Mouse (Mus musculus): Measurements from ENCODE around the gene Itpr2.
A peak's percentile ranks its signal among the peaks of the same experiment; 100 is the strongest.

Itpr2 gene

DNA sequence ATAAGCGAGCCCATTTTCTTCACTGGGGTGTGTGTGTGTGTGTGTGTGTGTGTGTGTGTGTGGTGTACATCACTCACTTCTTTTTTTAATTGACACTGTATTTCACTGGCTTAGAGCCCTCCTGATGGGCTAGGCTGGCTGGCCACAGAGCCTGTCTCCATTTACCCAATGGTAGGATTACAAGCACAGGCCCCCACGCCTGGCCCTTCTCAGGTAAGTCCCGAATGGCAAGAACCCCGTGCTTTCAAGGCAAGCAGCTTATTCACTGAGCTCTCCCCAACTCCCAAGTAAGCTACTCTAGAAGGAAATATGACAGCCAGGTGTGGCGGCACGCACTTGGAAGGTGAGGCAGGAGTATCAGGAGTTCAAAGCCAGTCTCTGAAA, 91.6 kb downstream of the Itpr2 start:
- no peak for DNase-seq

DNA sequence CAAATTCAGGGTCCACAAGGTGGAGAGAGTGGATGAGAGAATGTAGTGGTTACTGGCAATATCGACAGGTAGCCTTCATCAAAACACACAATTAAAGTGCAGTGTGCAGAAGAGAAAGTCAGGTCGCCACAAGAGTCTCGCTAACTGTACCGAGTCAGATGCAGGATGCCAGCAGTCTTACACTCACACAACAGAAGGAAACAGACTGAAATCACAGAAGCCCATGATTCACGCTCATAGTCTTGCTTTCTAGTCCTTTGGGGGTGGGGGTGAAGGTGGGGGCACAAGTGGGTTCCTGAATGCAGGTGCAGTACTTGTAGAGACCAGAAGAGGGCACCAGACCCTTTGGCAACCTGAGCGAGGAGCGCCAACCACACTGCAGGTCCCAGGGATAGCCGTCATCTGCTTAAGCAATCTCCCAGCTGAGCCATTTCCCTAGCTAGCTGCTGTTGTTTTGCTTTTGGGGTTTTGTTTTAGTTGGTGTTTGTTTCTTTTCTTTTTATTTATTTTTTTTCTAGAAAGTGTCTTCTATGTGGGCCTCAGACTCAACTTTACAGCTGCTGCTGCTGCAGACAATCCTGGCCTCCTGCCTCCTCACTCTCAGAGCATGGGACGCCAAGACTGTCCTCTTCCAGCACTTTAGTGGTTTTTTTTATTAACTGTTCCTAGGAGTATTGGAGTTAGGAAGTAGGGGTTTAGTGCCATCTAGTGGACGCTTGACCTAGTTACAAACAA, 92.2 kb downstream of the Itpr2 start:
- peak; percentile 91 for DNase-seq

GRCm38 (mm10) chr6:146405380-146405779, 96.6 kb downstream of the Itpr2 start:
- DNase-seq: peak; percentile 73

- DNase-seq: no peak
Observed at GRCm38 (mm10) chr6:146404876-146405275, 97.1 kb downstream of the Itpr2 start.

DNA sequence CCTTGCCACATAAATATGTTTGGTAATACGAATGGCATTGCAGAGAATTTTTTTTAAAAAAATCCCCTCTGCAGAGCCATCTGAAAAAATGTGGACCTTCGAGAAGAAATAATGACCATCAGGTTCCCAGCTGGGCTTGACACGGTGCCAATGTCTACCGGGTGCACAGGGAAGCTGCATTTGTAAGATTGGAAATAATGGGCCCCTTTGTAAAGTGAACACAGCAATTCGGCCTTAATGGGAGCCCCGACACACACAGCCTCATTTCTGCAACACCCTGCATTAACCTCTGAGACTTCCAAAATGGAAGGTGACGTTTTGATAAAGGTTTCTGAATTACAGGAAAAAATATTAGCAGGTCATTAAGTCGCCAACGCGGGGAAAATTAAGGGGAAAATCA, 97.9 kb downstream of the Itpr2 start:
- no peak for DNase-seq

DNA sequence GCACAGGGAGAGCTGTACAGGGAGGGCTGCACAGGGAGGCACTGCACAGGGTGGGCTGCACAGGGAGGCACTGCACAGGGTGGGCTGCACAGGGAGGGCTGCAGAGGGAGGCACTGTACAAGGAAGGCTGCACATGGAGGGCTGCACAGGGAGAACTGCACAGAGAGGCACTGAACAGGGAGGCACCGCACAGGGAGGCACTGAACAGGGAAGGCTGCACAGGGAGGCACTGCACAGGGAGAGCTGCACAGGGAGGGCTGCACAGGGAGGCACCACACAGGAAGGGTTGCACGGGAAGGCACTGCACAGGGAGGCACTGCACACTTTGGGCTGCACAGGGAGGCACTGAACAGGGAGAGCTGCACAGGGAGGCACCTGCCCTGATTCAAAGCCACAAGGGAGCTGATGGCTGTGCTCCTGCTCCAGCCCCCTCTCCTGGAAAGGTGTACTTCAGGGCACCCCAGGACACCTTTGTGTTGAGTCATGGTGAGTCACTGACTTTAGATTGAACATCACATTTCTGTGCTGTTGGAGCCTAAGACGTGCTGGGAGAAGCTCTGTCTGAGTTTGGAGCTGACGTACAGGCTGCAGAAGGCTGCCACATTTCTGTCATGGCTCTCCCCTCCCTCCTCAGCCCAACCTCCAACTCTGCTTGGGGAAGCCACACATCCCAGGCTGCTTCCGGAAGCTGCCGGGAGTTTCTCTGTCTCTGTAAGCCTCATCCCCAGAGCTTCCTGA, 98.9 kb downstream of the Itpr2 start:
- no peak for DNase-seq

- no peak for DNase-seq
Observed at GRCm38 (mm10) chr6:146397803-146398202, 104.2 kb downstream of the Itpr2 start.

DNA sequence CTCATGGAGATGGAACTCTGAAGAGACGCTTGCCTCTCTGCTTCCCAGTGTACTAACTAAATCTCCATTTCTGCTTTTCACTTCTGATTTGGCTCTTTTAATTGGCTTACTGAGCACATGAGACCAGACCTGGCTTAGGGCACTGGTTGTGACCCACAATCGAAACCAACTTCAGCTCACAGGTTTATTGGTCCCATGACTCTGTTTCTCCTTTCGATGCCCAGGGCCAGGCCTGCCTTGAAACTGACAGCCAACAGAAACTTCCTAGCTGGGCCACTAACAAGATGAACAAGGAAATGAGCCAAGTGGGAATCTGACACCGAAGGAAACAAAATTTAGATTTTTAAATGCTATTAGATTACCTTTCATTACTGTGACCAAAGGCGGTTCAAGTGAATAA, 105.8 kb downstream of the Itpr2 start:
- DNase-seq: no peak

DNA sequence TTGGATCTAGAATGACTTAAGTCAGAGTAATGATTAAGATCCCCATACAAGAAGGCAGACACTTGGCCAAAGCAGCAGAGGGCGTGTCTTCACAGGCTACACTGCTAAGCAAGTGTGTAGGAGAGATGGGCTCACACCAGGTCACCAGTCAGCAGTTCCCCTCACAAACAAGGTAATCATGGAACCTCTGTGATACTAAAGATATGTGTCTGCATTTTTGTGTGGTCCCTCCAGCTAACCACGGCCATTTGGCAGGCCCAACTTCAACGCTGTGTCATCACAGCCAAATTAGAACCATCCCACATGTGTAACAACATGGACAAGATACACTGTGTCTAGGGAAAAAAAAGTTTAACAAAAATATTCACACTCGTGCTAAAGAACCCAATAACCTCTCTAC, 106.4 kb downstream of the Itpr2 start:
- DNase-seq: no peak

GRCm38 (mm10) chr6:146392188-146392587, 109.8 kb downstream of the Itpr2 start:
- DNase-seq: peak; percentile 41

DNA sequence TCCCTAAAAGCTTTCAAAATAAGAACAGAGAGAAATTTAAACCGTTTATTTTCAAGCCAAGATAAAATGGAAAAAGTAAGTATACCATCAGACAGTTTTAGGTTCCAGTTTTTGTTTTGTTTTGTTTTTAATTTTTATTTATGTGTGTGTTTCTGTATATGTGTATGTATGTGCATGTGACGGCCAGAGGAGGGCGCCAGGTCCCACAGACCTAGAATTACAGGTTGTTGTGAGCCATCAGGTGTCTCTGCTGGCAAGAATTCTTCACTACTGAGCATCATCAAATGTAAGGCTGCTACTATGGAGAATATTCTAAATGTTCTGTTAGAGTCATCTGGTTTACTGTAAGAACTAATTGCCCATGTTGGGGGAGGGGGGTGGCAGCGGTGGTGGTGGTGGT, 111.9 kb downstream of the Itpr2 start:
- peak; percentile 55 for DNase-seq

- no peak for DNase-seq
Observed at GRCm38 (mm10) chr6:146388010-146388409, 114.0 kb downstream of the Itpr2 start.

DNA sequence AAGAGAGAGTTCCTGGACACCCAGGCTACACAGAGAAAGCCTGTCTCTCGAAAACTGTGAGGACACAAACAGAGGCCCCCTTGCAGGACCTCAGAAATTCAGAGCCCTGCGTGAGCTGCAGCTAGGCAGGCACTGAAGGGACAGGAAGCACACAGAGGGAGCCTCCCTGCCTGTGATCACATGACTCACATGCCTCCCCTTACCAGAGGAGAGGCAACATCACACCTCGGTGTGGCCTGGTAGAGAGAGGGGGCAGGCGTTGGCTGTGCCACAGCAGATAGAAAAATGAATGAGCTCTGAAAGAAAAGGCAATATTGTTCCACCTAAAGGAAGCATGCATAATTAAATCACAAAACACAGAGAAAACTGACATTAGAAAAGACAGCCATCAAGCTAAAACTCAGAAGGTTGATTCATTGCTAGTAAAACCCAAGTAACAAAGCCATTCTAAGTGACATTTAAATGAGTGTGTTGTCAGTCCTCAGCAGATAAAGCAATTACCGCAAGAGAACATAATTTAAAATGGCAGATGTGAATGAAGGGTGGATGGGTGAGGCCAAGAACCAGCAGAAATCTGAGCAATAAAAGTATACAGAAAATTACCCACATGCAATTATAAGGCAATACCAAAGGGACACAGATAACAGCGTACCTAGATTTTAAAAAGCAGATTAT, 114.8 kb downstream of the Itpr2 start:
- peak; percentile 37 for DNase-seq

DNA sequence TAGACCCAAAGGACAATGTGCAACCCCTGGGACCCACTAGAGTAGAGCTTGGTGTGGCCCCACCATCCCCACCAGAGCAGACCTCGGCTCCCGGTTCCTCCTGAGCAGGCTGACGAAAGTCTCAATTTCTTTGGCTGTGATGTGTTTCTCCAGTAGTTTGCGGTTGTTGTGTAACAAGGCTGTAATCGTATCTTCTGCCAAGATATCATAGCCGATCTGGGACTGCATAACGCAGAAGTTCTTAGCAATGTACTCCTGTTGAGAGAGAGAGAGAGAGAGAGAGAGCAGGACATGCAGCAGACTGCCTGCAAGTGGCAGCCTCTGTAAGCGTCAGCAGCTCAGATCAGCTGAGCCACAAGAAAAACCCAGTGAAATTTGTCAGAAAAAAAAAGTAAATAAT, 122.8 kb downstream of the Itpr2 start:
- DNase-seq: no peak

DNA sequence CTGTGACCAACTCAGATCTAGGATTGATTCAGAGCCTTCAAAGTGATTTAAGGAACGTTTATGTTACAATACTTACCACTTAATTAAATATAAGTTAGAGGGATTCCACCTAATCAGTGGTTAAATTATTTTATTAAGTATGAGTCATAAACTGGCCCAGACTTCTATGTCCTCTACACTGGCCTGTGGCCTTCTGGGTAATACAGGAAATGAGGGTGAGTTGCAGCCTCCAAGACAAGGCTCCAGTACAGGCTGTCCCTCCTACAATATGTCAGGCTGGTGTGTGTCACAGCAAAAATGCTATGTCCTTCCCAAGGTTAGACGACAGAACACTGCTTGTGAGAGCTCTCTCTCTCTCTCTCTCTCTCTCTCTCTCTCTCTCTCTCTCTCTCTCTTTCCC, 130.5 kb downstream of the Itpr2 start:
- no peak for DNase-seq

GRCm38 (mm10) chr6:146366180-146366579, 135.8 kb downstream of the Itpr2 start:
- DNase-seq: no peak

DNA sequence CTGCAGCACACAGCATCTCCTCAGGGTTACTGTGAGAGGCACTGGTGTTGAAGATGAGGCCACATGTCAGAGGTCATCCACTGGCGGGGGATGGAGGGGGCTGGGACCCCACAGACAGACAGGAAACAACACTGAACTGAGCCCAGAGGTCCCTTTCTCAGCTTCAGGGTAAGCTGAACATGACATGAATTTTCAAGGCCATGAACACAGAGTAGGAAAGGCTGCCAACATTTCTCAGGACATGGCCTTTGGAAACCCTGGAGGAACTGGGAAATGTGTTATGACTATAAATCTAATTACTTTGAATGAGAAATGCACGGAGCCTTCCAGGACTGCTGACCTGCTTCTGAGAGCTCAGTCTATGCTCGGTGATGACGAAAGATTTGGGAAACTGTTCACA, 144.1 kb downstream of the Itpr2 start:
- DNase-seq: no peak

GRCm38 (mm10) chr6:146352258-146352805, 149.7 kb downstream of the Itpr2 start:
- no peak for DNase-seq

DNA sequence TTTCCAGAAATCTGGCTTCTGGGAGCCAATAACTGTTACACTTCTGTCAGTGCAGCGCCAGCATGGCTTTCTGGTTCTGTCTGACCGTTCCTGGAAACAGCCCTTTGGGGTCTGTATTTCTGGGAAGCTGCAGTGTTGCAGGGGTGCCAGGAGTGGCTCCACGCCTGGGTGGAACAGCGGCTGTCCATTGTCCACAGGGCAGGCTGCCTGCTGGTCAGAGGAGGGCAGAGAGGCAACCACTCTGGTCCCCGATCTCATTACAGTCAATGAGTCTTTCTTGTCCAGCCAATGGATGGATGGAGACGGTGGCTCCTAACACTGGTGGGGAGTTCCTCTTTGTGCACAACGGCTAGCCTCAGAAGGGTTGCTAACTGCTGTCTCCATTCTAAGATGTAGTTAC, 150.2 kb downstream of the Itpr2 start:
- DNase-seq: no peak

DNA sequence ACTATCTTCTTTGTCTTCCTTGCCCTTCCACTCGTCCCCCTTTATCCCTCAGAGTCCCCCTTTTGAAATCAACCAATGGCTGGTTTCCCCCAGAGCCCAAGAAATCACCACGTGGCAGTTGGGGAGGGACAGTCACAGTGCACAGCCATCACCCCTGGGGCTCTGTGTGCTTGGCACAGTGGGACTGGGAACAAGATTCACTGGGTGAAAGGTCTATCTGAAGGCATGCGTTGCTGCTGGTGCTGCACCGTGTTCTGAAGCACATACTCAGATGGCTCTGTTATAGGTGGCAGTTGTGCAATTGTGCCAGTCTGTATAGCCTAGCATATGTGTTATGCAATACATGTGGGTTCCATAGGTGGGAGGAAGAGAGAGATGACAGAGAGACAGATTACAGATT, 154.5 kb downstream of the Itpr2 start:
- DNase-seq: no peak

- DNase-seq: no peak
Observed at GRCm38 (mm10) chr6:146346545-146347195, 155.4 kb downstream of the Itpr2 start.

- peak; percentile 64 for DNase-seq
Observed at GRCm38 (mm10) chr6:146344732-146345131, 157.3 kb downstream of the Itpr2 start.

Data from thymus, postnatal 4 days (tissue).